Mouse (Mus musculus): ENCODE results near the gene Rhox4d. TPM values are rescaled to one million over a fixed set of nuclear protein-coding genes. Genes with fewer than 3 reads are reported as not detected.

Rhox4d gene
- under 1 TPM in 1 of 2 experiments, not detected in 1; 0.25 TPM for polyA plus RNA-seq (2017; shearing (Covaris generic))

DNA sequence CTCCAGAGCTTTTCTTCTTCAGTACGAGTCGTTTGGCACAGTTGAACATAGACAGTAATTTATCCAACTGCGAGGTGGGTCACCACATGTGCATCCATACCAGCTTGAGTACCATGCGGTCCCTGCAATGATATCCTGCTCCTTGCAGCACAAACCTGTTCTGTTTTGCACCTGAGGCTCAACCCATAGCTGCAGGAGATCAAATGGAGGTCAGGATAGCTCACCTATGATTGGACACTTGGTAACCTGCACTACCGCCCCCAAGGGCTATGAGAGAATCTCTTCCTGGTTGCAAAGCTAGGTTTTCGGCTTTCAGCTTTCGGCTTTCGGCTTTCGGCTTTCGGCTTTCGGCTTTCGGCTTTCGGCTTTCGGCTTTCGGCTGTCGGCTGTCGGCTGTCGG lies at the start of gene Rhox4d:
Rhox4d (plus strand) TSS at position 301 of the 400 bp plus-strand sequence.

DNA sequence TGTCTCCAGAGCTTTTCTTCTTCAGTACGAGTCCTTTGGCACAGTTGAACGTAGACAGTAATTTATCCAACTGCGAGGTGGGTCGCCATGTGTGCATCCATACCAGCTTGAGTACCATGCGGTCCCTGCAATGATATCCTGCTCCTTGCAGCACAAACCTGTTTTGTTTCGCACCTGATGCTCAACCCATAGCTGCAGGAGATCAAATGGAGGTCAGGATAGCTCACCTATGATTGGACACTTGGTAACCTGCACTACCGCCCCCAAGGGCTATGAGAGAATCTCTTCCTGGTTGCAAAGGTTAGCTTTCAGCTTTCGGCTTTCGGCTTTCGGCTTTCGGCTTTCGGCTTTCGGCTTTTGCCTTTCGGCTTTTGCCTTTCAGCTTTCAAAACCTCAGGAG lies 34.1 kb upstream of the Rhox4d start, which contains the start of gene Rhox4c:
Rhox4c (plus strand) TSS at position 301 of the 400 bp plus-strand sequence.

DNA sequence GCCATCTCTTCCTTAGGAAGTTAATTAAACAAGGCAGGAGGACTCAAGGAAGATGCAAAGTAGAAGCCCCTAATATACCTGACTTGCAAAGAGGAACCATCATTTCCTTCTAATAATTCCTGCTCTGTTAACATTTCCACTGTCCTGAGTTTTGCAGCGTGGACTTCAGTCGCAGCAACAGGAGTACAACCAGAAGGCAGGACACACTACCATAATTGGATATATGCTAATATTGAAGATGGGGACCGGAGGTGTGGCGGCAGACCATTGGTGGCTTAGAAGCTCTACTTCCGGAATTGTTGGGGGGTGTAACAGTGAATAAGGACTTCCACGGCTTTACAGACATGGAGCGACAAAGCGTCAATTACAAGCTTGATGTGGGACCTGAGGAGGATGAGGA lies 16.0 kb downstream of the Rhox4d start, which contains the start of gene Rhox2e:
Rhox2e (plus strand) TSS at position 301 of the 400 bp plus-strand sequence.

DNA sequence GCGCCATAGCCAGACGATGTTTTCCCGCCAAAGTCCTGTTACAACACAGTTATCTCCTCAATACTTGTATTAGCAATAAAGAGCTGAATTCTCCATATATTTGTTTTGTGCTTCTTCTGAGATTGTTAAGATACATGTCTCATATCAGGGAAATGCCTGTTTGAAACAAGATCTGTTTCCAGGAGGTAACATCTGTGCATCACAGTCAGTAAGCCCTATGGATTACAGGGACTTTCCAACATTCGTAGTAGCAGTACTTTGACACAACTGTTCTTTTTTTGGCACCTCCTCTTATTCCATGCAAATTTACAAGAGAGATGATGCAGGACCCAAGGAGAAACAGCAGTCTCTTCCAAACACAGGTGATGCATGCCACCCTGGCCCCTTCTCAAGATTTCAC lies 27.6 kb downstream of the Rhox4d start, which contains the start of gene Rhox3e:
Rhox3e (plus strand) TSS at position 301 of the 400 bp plus-strand sequence.

DNA sequence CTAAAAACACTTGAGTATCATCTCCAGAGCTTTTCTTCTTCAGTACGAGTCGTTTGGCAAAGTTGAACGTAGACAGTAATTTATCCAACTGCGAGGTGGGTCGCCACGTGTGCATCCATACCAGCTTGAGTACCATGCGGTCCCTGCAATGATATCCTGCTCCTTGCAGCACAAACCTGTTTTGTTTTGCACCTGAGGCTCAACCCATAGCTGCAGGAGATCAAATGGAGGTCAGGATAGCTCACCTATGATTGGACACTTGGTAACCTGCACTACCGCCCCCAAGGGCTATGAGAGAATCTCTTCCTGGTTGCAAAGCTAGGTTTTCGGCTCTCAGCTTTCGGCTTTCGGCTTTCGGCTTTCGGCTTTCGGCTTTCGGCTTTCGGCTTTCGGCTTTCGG lies 43.0 kb downstream of the Rhox4d start, which contains the start of gene Rhox4e:
Rhox4e (plus strand) TSS at position 301 of the 400 bp plus-strand sequence.

Other genes starting within 250 kb of the Rhox4d start
- gene Rhox4a, start 249.0 kb upstream of the Rhox4d start, polyA plus RNA-seq (2017; shearing (Covaris generic)) = not detected
- gene Rhox3a2, start 134.3 kb upstream of the Rhox4d start, polyA plus RNA-seq (2017; shearing (Covaris generic)) = not detected
- under 1 TPM in 1 of 2 experiments, not detected in 1; 0.61 TPM for gene Rhox4a2, start 123.5 kb upstream of the Rhox4d start, polyA plus RNA-seq (2017; shearing (Covaris generic))
- not detected for gene Rhox2b, start 102.3 kb upstream of the Rhox4d start, polyA plus RNA-seq (2017; shearing (Covaris generic))
- under 1 TPM in 1 of 2 experiments, not detected in 1; 0.55 TPM for gene Rhox4b, start 81.9 kb upstream of the Rhox4d start, polyA plus RNA-seq (2017; shearing (Covaris generic))
- gene Rhox2c, start 60.7 kb upstream of the Rhox4d start, polyA plus RNA-seq (2017; shearing (Covaris generic)) = not detected
- not detected for gene Rhox3c, start 55.8 kb upstream of the Rhox4d start, polyA plus RNA-seq (2017; shearing (Covaris generic))
- not detected for gene Rhox4c, start 34.0 kb upstream of the Rhox4d start, polyA plus RNA-seq (2017; shearing (Covaris generic))
- not detected for gene Rhox2d, start 20.9 kb upstream of the Rhox4d start, polyA plus RNA-seq (2017; shearing (Covaris generic))
- not detected for gene Rhox2e, start 16.1 kb downstream of the Rhox4d start, polyA plus RNA-seq (2017; shearing (Covaris generic))
- gene Rhox3e, start 27.7 kb downstream of the Rhox4d start, polyA plus RNA-seq (2017; shearing (Covaris generic)) = not detected
- under 1 TPM in 1 of 2 experiments, not detected in 1; 0.57 TPM for gene Rhox4e, start 43.1 kb downstream of the Rhox4d start, polyA plus RNA-seq (2017; shearing (Covaris generic))
- gene Rhox2f, start 57.0 kb downstream of the Rhox4d start, polyA plus RNA-seq (2017; shearing (Covaris generic)) = not detected
- not detected for gene Rhox3f, start 66.6 kb downstream of the Rhox4d start, polyA plus RNA-seq (2017; shearing (Covaris generic))
- not detected for gene Rhox4f, start 93.3 kb downstream of the Rhox4d start, polyA plus RNA-seq (2017; shearing (Covaris generic))
- not detected for gene Rhox3g, start 114.3 kb downstream of the Rhox4d start, polyA plus RNA-seq (2017; shearing (Covaris generic))
- gene Rhox2g, start 129.1 kb downstream of the Rhox4d start, polyA plus RNA-seq (2017; shearing (Covaris generic)) = not detected
- gene Rhox4g, start 137.0 kb downstream of the Rhox4d start, polyA plus RNA-seq (2017; shearing (Covaris generic)) = under 1 TPM in 1 of 2 experiments, not detected in 1; 0.31 TPM
- not detected for gene Rhox3h, start 154.4 kb downstream of the Rhox4d start, polyA plus RNA-seq (2017; shearing (Covaris generic))
- gene Rhox2h, start 158.9 kb downstream of the Rhox4d start, polyA plus RNA-seq (2017; shearing (Covaris generic)) = not detected